ENCODE assay signal across 13 mouse cellular contexts in the genomic region with DNA sequence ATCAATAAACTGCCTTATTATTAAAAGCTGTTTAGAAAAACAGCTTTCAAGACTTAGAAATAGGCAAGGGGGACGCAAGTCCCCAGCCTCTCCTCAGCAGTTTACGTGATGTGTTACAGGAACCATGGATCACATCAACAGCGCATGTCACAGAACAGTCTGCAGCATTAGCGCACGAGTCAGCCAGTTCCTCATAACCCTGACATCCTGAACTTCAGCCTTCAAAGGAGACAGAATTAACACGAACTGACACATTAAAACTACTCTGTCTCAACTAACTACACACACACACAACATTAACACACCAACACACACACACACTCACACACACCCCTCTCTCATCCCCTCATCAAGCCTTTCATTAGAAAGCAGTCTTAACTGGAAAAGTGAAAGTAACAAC.
DNase-seq lines count a peak whose midpoint lies in the region; ATAC-seq and TF ChIP-seq lines count a peak whose summit lies in the region.
"Had no signal": no experiment of that assay in that cellular context is flagged by ENCODE, and none has a peak within 500 bp of the region (broad histone marks: within the 10 kb centered on the region; RNA-seq: fewer than 3 reads in every experiment).

No protein-coding gene starts in this region.

- peaks cover 3% of the 10 kb centered on the region; the same call in 1 of the 2 replicates for H3K4me1 ChIP-seq in bone marrow, adult 2 months (ENCODE audit: control insufficient read depth, insufficient read depth, low read length)
- no peaks in the 10 kb centered on the region; the same call in none of the 2 replicates for H3K4me1 ChIP-seq in liver, embryonic 16.5 days (ENCODE audit: control insufficient read depth, low read depth, low read length)
- H3K4me1 ChIP-seq: limb, embryonic 15.5 days had no signal

- TF ChIP-seq POLR2A in bone marrow, adult 2 months (IDR thresholded peaks at IDR 0.05; ENCODE audit: borderline replicate concordance, control insufficient read depth, low read depth, low read length), result no peak

- H3K27me3 ChIP-seq in liver, embryonic 16.5 days (ENCODE audit: control insufficient read depth, insufficient read depth, low read depth, low read length), result no peaks in the 10 kb centered on the region
- H3K27me3 ChIP-seq: forebrain, embryonic 12.5 days; limb, embryonic 15.5 days had no signal

- no peak for ATAC-seq in liver, embryonic 16.5 days (ENCODE audit: low read depth)
- ATAC-seq: intestine, postnatal 0 days had no signal

- DNase-seq in kidney, postnatal 36 days, result peak; percentile 4 to 7
- no peak for DNase-seq in kidney, postnatal 25 days
- peak; percentile 52 to 57 for DNase-seq in B cell, adult 2 months
- no peak for DNase-seq in embryo, embryonic 11 days
- no peak for DNase-seq in layer of hippocampus, adult 9-10 months (ENCODE audit: low spot score)
- DNase-seq: gastrocnemius, postnatal 14 days; layer of hippocampus, adult 9-11 months had no signal

- no peaks in the 10 kb centered on the region for H3K9me3 ChIP-seq in liver, embryonic 16.5 days (replicated peaks; ENCODE audit: control insufficient read depth, low read length)
- H3K9me3 ChIP-seq: forebrain, embryonic 12.5 days; G1E; limb, embryonic 15.5 days had no signal

- H3K27ac ChIP-seq in bone marrow, adult 2 months (ENCODE audit: control insufficient read depth, insufficient read depth, low read depth, low read length, poor library complexity), result no peak overlapping the region
- no peak overlapping the region for H3K27ac ChIP-seq in liver, embryonic 16.5 days (ENCODE audit: low read length)
- H3K27ac ChIP-seq: forebrain, embryonic 12.5 days; limb, embryonic 15.5 days had no signal

- no peak overlapping the region for H3K9ac ChIP-seq in liver, embryonic 16.5 days (ENCODE audit: low read depth, low read length)
- H3K9ac ChIP-seq: forebrain, embryonic 12.5 days; limb, embryonic 15.5 days had no signal

- peak overlapping the region; percentile 2 for H3K4me3 ChIP-seq in bone marrow, adult 2 months (replicated peaks; ENCODE audit: control insufficient read depth, low read depth, low read length)
- H3K4me3 ChIP-seq in liver, embryonic 16.5 days (ENCODE audit: low read depth, low read length), result peak overlapping the region; percentile 19; the same call in 1 of the 2 replicates
- H3K4me3 ChIP-seq: forebrain, embryonic 12.5 days; limb, embryonic 15.5 days had no signal

- peak overlapping the region; percentile 41 for H3K4me2 ChIP-seq in liver, embryonic 16.5 days (ENCODE audit: low read depth, low read length)
- H3K4me2 ChIP-seq: forebrain, embryonic 12.5 days; limb, embryonic 15.5 days had no signal

- no peaks in the 10 kb centered on the region for H3K36me3 ChIP-seq in liver, embryonic 16.5 days (ENCODE audit: control insufficient read depth, insufficient read depth)
- H3K36me3 ChIP-seq: limb, embryonic 15.5 days had no signal

- no peak for TF ChIP-seq CTCF in bone marrow, adult 2 months (IDR thresholded peaks at IDR 0.05; ENCODE audit: control insufficient read depth, insufficient read depth, low read length)

- WGBS in bone marrow, adult 2 months, result 2% methylated on average over 6 of the region's 6 CpGs
- 16% methylated on average over 6 of the region's 6 CpGs for WGBS in liver, embryonic 16.5 days (ENCODE audit: insufficient replicate concordance)

Comparison
In these comparisons a context has a peak if more than half of its experiments do, and no peak if none do; other contexts are left out.
1. DNase-seq: peak in kidney, postnatal 36 days (2 of 2) and B cell, adult 2 months (2 of 2); none in kidney, postnatal 25 days (0 of 2), embryo, embryonic 11 days (single experiment) and layer of hippocampus, adult 9-10 months (single experiment).